Mouse (Mus musculus): Measurements from ENCODE around the gene Olfr1045.
"Not testable (repeated sequence)": the region's sequence is repeated elsewhere in the genome, so short reads cannot be mapped to it uniquely, and the experiment has no call there.

Olfr1045 gene

DNA sequence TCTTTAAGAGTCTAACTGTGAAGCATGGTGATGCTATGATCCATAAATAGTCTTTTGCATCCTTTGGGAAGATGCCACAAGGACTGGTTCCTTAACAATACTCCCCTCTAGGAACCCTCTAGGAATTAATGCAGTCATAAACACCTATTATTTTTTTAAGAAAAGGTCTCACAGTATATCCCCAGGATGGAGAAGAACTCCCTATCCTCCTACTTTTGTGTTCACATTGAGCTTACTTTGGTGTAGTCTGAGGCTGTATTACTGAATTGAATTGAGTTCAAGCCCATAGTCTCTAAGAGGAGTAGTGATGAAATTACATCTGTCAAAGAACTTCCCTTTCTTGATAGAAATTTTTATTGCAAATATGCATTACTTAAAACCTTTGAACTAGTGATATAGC, at the start of gene Olfr1045:
TSS of gene Olfr1045 (minus strand) at position 101 of the 400 bp plus-strand sequence.
- no peak for DNase-seq

DNA sequence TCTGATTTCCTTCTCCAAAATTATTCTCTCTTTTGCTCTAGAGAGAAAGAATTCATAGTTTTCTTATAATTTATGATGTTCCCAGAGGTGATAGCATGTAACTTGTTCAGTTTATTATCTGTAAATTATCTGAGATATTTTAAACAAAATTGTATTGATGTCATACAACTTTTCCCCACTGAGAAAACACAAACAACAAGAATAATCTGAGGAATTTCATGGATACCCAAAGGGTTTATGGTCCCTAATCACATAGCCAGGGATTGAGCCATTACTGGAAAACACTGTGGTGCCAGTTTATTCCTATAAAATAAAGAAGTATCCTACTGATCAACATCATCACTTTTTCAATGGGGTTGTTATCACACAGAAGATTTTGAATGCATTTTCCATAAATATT, 37.4 kb upstream of the Olfr1045 start, which contains the start of gene Olfr1048:
TSS of gene Olfr1048 (minus strand) at position 101 of the 400 bp plus-strand sequence.
- no peak for DNase-seq

DNA sequence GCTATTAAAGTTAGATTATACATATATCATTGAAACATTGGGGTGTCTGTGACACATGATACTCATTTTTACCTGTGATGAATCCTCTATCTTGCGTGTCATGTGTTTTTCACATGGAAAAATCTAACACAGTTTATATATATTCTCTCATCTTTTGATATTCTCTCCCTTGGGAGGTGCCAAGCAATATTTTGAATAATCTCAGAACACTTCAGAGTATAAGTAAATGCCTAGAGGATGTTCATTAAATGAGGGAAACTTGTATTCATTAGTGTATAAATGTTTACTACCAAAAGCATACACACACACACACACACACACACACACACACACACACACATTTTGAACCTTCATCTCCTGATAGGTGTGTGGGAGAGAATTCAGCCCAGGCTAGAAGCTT, 28.5 kb upstream of the Olfr1045 start, which contains the start of gene Olfr1047:
TSS of gene Olfr1047 (minus strand) at position 101 of the 400 bp plus-strand sequence.
- DNase-seq: no peak

DNA sequence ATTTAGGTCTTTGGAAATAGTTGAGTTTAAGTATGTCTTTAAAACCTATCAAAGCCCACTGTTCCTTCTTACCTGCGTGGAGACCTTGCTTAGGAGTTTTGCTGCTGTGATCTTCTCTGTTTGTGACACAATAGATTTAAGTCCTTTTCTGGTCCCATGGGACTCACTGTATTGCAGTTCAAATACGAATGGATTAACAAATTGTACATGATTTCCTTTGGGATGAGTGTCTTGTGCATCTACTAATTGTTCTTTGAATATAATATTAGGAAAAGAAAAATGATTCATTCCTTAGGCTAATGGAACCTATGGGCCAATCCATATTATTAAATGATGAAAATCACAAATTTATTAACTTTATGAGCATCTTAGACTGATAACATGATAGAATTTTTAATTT, 16.4 kb upstream of the Olfr1045 start, which contains the start of gene Olfr1046:
TSS of gene Olfr1046 (minus strand) at position 101 of the 400 bp plus-strand sequence.
- no peak for DNase-seq

DNA sequence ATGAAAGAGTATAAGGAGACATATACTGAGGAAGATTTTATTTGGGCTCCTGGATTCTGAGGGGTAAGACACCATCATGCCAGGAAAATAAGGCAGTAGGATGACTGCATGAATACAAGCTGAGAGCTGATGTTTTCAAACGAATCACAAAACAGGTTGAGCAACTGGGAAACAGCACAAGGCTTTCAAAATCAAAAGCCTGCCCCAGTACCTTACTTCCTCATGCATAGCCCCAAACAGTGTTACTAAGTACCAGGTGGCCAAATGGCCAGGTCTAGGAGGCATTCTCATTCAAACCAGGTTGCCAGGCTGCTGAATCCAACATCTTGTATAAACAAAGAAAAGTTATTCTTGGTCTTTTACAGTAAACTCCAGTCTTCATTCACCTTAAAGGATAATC, 6.9 kb downstream of the Olfr1045 start:
- DNase-seq: no peak

DNA sequence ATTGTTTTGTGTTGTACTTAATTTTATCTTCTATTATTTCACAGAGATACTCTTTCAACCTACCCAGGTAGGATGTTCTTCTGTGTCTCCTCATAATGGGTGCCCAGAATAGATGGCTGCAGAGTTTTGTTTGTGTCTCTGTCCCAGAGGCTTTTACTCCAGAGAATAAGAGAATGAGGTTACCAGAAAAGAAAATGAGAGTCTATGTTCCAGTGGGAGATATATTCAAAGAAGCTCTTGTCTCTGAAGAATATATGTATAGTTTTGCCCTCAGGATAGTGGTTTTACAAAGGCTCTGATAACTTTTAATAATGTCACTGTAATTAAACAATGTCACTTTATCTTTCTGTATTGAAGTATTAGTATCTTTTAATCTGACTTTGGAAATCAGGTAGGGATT, 17.2 kb downstream of the Olfr1045 start, which contains the start of gene Olfr52:
TSS of gene Olfr52 (minus strand) at position 101 of the 400 bp plus-strand sequence.
- no peak for DNase-seq

DNA sequence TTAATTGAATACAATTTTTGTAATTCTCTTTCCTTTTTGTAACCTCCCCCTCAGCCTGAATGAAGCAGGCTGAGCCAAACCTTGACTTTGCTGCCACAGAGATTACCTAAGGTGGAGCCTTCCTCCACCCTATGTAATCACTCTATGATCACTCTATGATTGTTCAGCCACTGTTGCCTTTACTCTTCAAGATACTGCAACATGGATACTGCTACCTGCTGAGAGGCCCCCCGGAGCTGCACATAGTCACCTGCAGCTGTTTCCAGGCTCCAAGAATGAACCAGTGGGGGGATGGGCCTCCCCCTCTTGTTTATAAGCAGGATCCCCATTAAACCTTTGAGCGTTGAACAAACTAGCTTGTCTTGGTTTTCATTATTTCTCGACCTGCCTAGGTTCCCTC, 22.9 kb downstream of the Olfr1045 start:
- no peak for DNase-seq

DNA sequence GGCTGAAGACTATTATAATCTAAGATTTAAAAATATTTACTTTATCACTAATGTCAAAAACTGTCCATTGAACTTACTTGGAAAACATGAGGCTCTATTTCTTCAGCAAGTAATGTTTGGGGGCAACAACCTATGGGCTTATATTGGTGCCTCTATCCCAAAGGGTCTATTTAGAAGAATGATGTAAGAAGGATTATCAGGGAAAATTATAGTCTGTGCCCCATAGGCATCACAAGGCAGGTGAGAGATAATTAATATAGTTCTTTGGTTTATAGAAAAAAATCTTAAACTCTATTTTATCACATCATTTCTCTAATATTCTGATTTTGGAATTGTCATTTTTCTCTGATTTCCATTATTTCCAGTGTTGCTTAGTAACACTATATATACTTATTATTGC, 25.1 kb downstream of the Olfr1045 start, which contains the start of gene Olfr1044:
TSS of gene Olfr1044 (minus strand) at position 101 of the 400 bp plus-strand sequence.
- no peak for DNase-seq

DNA sequence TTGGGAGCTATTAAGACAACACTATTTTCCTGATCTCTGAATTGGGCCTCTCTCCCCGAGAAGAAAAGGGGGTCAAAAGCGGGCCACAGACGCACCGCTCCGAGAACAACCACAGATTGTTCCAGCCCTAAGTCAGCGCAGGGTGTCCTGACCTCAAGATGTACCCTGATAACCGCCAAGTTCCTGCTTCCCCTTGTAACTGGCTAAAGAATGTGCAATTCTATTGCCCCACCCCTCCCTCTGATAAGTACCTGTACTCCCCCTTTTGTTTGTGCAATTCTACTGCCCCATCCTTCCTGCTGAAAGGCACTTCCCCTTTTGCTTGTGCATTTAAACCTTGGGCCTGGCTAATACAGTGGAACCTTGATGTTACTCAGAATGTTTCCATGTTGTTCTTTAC, 27.4 kb downstream of the Olfr1045 start:
- DNase-seq: not testable (repeated sequence)

DNA sequence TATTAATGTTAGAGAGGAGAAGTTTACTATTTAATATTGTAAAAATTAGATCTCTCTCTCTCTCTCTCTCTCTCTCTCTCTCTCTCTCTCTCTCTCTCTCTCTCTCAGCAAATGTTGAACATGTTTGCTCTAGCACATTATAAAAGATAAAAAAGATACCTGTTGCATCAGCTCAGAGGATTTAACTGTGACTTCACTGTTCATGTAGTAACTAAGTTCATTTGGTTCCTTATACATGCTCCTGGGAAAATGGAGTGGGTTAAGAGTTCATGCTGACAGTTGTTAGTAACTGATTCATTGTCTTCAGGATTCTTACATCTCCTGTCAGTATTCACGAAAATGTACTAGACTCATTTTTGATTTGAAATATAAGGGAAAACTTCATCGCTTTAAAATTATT, 35.4 kb downstream of the Olfr1045 start, which contains the start of gene Olfr1043:
TSS of gene Olfr1043 (minus strand) at position 101 of the 400 bp plus-strand sequence.
- DNase-seq: no peak

DNA sequence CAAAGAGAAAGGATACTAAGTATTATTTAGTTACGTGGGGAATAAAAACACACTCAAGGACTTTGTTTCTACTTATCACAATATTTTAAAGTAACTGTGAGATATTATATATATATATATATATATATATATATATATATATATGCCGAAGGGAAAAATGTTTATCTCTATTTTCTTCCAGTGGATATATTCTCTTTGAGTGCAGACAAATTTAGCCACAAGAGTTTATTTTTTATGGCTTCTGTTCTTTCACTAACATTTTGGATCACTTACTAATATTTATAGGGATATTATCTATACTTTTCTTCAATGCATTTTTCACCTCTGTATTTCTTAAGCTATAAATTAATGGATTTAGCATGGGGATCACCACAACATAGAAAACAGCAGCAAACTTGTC, 41.1 kb downstream of the Olfr1045 start, which contains the start of gene Olfr1042:
TSS of gene Olfr1042 (minus strand) at position 101 of the 400 bp plus-strand sequence.
- DNase-seq: no peak

DNA sequence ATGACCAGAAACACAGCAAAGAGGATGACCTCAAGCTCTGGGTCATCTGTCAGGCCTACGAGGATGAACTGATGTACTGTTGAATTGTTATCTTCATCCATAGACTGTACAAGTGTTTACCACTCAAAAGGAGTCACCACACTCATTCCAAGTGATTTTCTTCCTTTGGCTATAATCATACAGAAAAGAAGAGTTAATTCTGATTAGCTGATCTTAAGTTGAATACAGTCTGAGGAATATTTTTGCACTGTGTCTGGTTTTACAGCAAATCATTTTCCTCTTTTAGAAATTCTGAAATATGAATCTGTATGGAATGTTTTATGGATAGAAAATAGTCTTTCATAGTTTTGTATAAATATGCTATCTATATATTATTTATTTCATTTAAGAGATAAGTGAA, 56.2 kb downstream of the Olfr1045 start, which contains the start of gene Olfr1040:
TSS of gene Olfr1040 (minus strand) at position 101 of the 400 bp plus-strand sequence.
- no peak for DNase-seq
